Mouse (Mus musculus) heart, postnatal 0 days (tissue): ENCODE measurements around the gene Clec16a.
A peak's percentile ranks its signal among the peaks of the same experiment; 100 is the strongest.

ENCODE experiments used
- CTCF ChIP-seq: IDR thresholded peaks from 2 replicates; pipeline ENCODE4 v1.5.1; 2016; ENCODE audit warnings: antibody characterized with exemption, control low read depth, low read depth
- EP300 ChIP-seq: IDR thresholded peaks from 2 replicates; pipeline ENCODE4 v1.6.1; 2016; ENCODE audit warnings: antibody characterized with exemption, low read depth

DNA sequence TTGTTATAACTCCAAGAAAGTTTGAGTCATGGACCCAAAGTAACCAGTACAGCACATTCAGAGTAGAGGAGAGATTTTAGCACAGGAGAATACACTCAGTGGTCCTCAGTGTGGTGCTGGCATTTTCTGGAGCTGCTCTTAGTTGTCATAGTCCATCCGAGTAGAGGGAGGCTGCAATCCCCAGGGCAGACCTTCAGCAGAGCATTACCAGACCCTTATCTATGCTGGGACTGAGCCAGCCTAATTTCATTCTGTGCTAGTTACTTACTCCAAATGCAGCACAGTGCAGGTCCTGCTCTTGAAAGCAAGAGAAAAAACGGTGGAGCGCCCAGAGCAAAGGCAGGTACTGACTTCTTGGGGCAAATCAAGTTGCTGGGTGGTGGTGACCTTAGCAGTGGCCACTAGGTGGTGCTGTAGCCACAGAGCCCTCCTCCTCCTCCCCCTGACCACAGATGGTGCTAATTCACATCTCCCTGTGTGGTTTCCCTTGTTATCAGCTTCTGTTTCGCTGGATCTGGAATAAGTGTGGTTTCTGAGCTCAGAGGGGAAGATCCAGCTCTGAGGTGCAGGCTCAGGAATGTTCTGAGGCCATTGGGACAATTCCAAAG lies 20.2 kb downstream of the Clec16a start:
- TF ChIP-seq CTCF (peak; percentile 92), EP300 (no peak)
